Mouse (Mus musculus): ENCODE results near the gene Gmip.

DNA sequence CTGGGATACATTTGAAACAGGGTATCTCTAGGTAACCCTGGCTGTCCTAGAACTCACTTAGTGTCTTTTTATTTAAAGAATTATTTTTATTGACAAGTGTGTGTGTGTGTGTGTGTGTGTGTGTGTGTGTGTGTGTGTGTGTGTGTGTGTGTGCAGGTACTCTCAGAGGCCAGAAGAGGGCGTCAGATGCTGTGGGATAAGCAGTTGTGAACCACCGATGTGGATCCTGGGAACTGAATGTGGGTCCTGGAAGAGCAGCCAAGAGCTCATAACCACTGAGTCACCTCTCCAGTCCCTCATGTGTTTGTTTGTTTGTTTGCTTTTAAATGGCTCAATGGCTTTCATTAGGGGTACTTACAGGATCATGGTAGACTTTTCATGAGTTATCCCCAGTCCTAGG, 6.4 kb downstream of the Gmip start:
- TF ChIP-seq TAL1 (IDR thresholded peaks at IDR 0.05; ENCODE audit: low read length) (no peak), GATA1 (IDR thresholded peaks at IDR 0.05; ENCODE audit: low read length) (no peak)

All from erythroblast, embryonic 14.5 days (primary cell).